Mouse (Mus musculus) fat pad, adult 2 months (tissue): Measurements from ENCODE around the gene Ttyh1.
"Not testable (repeated sequence)": the region's sequence is repeated elsewhere in the genome, so short reads cannot be mapped to it uniquely, and the experiment has no call there.

Experiments used
- DNase-seq: peaks from one replicate; pipeline ENCODE4 v3.0.0-alpha.2; 2011; ENCODE audit warnings: low read depth, low spot score; ENCODE audit errors: extremely low read depth

Gene Ttyh1

GRCm38 (mm10) chr7:4142796-4143445 lies 23.7 kb downstream of the Ttyh1 start:
- DNase-seq: no peak

GRCm38 (mm10) chr7:4143506-4143905 lies 24.3 kb downstream of the Ttyh1 start:
- DNase-seq: no peak

GRCm38 (mm10) chr7:4144046-4144445 lies 24.8 kb downstream of the Ttyh1 start:
- DNase-seq: no peak

- DNase-seq: no peak
Measured at GRCm38 (mm10) chr7:4144766-4145551, 25.8 kb downstream of the Ttyh1 start.

- DNase-seq: no peak
Measured at GRCm38 (mm10) chr7:4145552-4146190, 26.5 kb downstream of the Ttyh1 start.

- DNase-seq: no peak
Measured at GRCm38 (mm10) chr7:4146241-4147180, 27.3 kb downstream of the Ttyh1 start.

GRCm38 (mm10) chr7:4147371-4147770 lies 28.2 kb downstream of the Ttyh1 start:
- DNase-seq: no peak

GRCm38 (mm10) chr7:4147836-4148235 lies 28.6 kb downstream of the Ttyh1 start:
- DNase-seq: no peak

- no peak for DNase-seq
Measured at GRCm38 (mm10) chr7:4148341-4149208, 29.4 kb downstream of the Ttyh1 start.

- no peak for DNase-seq
Measured at GRCm38 (mm10) chr7:4149209-4150054, 30.2 kb downstream of the Ttyh1 start.

GRCm38 (mm10) chr7:4150059-4150541 lies 30.9 kb downstream of the Ttyh1 start, which contains the start of gene Leng9:
Leng9 (minus strand) TSS chr7:4150374.
- DNase-seq: no peak

GRCm38 (mm10) chr7:4150811-4151221 lies 31.6 kb downstream of the Ttyh1 start:
- DNase-seq: peak; percentile 66

GRCm38 (mm10) chr7:4151241-4151640 lies 32.0 kb downstream of the Ttyh1 start:
- DNase-seq: no peak

- DNase-seq: no peak
Measured at GRCm38 (mm10) chr7:4154356-4154755, 35.1 kb downstream of the Ttyh1 start.

- no peak for DNase-seq
Measured at GRCm38 (mm10) chr7:4154976-4155375, 35.8 kb downstream of the Ttyh1 start.

- not testable (repeated sequence) for DNase-seq
Measured at GRCm38 (mm10) chr7:4161596-4161995, 42.4 kb downstream of the Ttyh1 start.

GRCm38 (mm10) chr7:4163571-4164072 lies 44.4 kb downstream of the Ttyh1 start:
- no peak for DNase-seq

- no peak for DNase-seq
Measured at GRCm38 (mm10) chr7:4164090-4164910, 45.1 kb downstream of the Ttyh1 start, which contains the start of gene Cdc42ep5. Cdc42ep5 (minus strand) TSS chr7:4164860.
